ENCODE assay signal across 8 mouse cellular contexts in genomic region chr11:68385021-68385821, GRCm38 (mm10). TPM values are rescaled to one million over a fixed set of nuclear protein-coding genes. Genes with fewer than 3 reads are reported as not detected.
DNase-seq lines count a peak whose midpoint lies in the region; ATAC-seq and TF ChIP-seq lines count a peak whose summit lies in the region.

No protein-coding gene starts in this region.

- no peak for ATAC-seq in forebrain, postnatal 0 days
- peak; percentile 43; the same call in 1 of the 2 replicates for ATAC-seq in stomach, postnatal 0 days (ENCODE audit: low FRiP score, low TSS enrichment)

- H3K4me1 ChIP-seq in brown adipose tissue, adult 24 weeks (ENCODE audit: control insufficient read depth, insufficient read depth, insufficient read length, low read length) = peaks cover 6% of the 10 kb centered on the region; the same call in 1 of the 2 replicates
- H3K4me1 ChIP-seq in forebrain, postnatal 0 days (ENCODE audit: insufficient read depth) = peaks cover 7% of the 10 kb centered on the region; the same call in 1 of the 2 replicates
- 0 out of 2 replicates have a peak, but pooled peaks cover 3% of the 10 kb centered on the region for H3K4me1 ChIP-seq in stomach, postnatal 0 days (replicated peaks; ENCODE audit: control insufficient read depth, insufficient read depth)

- no peaks in the 10 kb centered on the region for H3K36me3 ChIP-seq in forebrain, postnatal 0 days (ENCODE audit: insufficient read depth)
- no peaks in the 10 kb centered on the region for H3K36me3 ChIP-seq in stomach, postnatal 0 days (ENCODE audit: control insufficient read depth, insufficient read depth, low read length)

- TF ChIP-seq EP300 in stomach, postnatal 0 days (optimal IDR thresholded peaks at IDR 0.05) = no peak

- no peak for TF ChIP-seq CTCF in forebrain, postnatal 0 days (IDR thresholded peaks at IDR 0.05; ENCODE audit: low read depth)
- TF ChIP-seq CTCF in stomach, postnatal 0 days (IDR thresholded peaks at IDR 0.05; ENCODE audit: low read depth) = no peak

- peak overlapping the region; percentile 50; the same call in 1 of the 2 replicates for H3K9ac ChIP-seq in forebrain, postnatal 0 days
- peak overlapping the region; percentile 65 for H3K9ac ChIP-seq in stomach, postnatal 0 days (ENCODE audit: low read length)

- peak overlapping the region; percentile 83 for H3K4me3 ChIP-seq in brown adipose tissue, adult 24 weeks (ENCODE audit: insufficient read depth, low read depth, low read length)
- peak overlapping the region; percentile 50 for H3K4me3 ChIP-seq in forebrain, postnatal 0 days (ENCODE audit: low read depth, low read length)
- H3K4me3 ChIP-seq in stomach, postnatal 0 days (ENCODE audit: low read depth, low read length) = peak overlapping the region; percentile 72

- 3% methylated on average over 94 of the region's 94 CpGs for WGBS in forebrain, postnatal 0 days
- WGBS in stomach, postnatal 0 days = 1% methylated on average over 94 of the region's 94 CpGs

- H3K27ac ChIP-seq in brown adipose tissue, adult 24 weeks (replicated peaks; ENCODE audit: low read depth, low read length) = no peak overlapping the region
- H3K27ac ChIP-seq in forebrain, postnatal 0 days (ENCODE audit: low read depth, low read length) = no peak overlapping the region; the same call in 1 of the 2 replicates
- H3K27ac ChIP-seq in stomach, postnatal 0 days (replicated peaks) = no peak overlapping the region

- H3K27me3 ChIP-seq in forebrain, postnatal 0 days (ENCODE audit: insufficient read depth, low read length) = peaks cover 40% of the 10 kb centered on the region
- peaks cover 2% of the 10 kb centered on the region; the same call in 1 of the 2 replicates for H3K27me3 ChIP-seq in stomach, postnatal 0 days (ENCODE audit: control insufficient read depth, insufficient read depth, low read length)

- DNase-seq in right cerebral cortex, postnatal 14 days = peak; percentile 29
- DNase-seq in right cerebral cortex, adult 2 months (ENCODE audit: low spot score in 2 of 2) = no peak
- peak; percentile 53 for DNase-seq in forebrain, postnatal 0 days
- peak; percentile 44 for DNase-seq in kidney, adult 9 months
- peak; percentile 43 to 60 for DNase-seq in lung, postnatal 4 days
- DNase-seq in stomach, postnatal 0 days (ENCODE audit: low spot score) = peak; percentile 65
- no peak for DNase-seq in spleen, postnatal 14 days (ENCODE audit: low spot score in 2 of 2)

- H3K4me2 ChIP-seq in forebrain, postnatal 0 days (ENCODE audit: low read depth) = peak overlapping the region; percentile 92
- peak overlapping the region; percentile 93 for H3K4me2 ChIP-seq in stomach, postnatal 0 days (replicated peaks; ENCODE audit: low read depth)

- H3K9me3 ChIP-seq in forebrain, postnatal 0 days (ENCODE audit: low read length) = no peaks in the 10 kb centered on the region
- no peaks in the 10 kb centered on the region for H3K9me3 ChIP-seq in stomach, postnatal 0 days (ENCODE audit: control insufficient read depth, low read length)

RNA-seq across cellular contexts. Expression of gene Ntn1, which starts 15.4 kb away (rescaled TPM):
- polyA plus RNA-seq in brown adipose tissue, adult 24 weeks (2012; ENCODE audit: insufficient read depth, insufficient read length, missing spikeins) = 6.1 and 7.6 TPM in 2 replicates
- 22.9 and 35.5 TPM in 2 replicates for total RNA-seq in forebrain, postnatal 0 days (2014; rRNA removed)
- polyA plus RNA-seq in forebrain, postnatal 0 days (2015; fragmentation: Nextera tagmentation; extraction: Ambion mirVana) = 4.0 and 6.0 TPM in 2 replicates
- 7.4 and 8.5 TPM in 2 replicates for polyA plus RNA-seq in stomach, postnatal 0 days (2015; fragmentation: Nextera tagmentation; extraction: Ambion mirVana)

RNA-seq across cellular contexts. Expression of gene Pik3r5, which starts 46.7 kb away (rescaled TPM):
- 0.75 and 1.5 TPM in 2 replicates for polyA plus RNA-seq in brown adipose tissue, adult 24 weeks (2012; ENCODE audit: insufficient read depth, insufficient read length, missing spikeins)
- 0.54 and 1.8 TPM in 2 replicates for total RNA-seq in forebrain, postnatal 0 days (2014; rRNA removed)
- 0.24 and 0.54 TPM in 2 replicates for polyA plus RNA-seq in forebrain, postnatal 0 days (2015; fragmentation: Nextera tagmentation; extraction: Ambion mirVana)
- polyA plus RNA-seq in stomach, postnatal 0 days (2015; fragmentation: Nextera tagmentation; extraction: Ambion mirVana) = 0.24 and 0.36 TPM in 2 replicates

Comparison
In these comparisons a context has a peak if more than half of its experiments do, and no peak if none do; other contexts are left out.
1. DNase-seq: peak in right cerebral cortex, postnatal 14 days (single experiment), forebrain, postnatal 0 days (single experiment), kidney, adult 9 months (single experiment), lung, postnatal 4 days (2 of 2) and stomach, postnatal 0 days (single experiment); none in right cerebral cortex, adult 2 months (0 of 2) and spleen, postnatal 14 days (0 of 2).
2. Peak in every context shown above with its lines, with median percentiles within 50 percentile points of each other: H3K4me3 ChIP-seq.